Mouse (Mus musculus) cortical plate, adult 2 months (tissue): Measurements from ENCODE around the gene Cd164.

ENCODE experiments used
- CTCF ChIP-seq: fragments of 200-500 bp; IDR thresholded peaks from 2 replicates; pipeline ENCODE4 v1.5.1; 2011; ENCODE audit warnings: mild to moderate bottlenecking, control low read depth, low read length; ENCODE audit not compliant: insufficient read depth; ENCODE audit errors: extremely low read depth
- POLR2A ChIP-seq: fragments of 200-500 bp; IDR thresholded peaks from 2 replicates; pipeline ENCODE4 v1.6.1; 2011; ENCODE audit warnings: mild to moderate bottlenecking, low read length, control low read depth; ENCODE audit not compliant: insufficient read depth; ENCODE audit errors: extremely low read depth

DNA sequence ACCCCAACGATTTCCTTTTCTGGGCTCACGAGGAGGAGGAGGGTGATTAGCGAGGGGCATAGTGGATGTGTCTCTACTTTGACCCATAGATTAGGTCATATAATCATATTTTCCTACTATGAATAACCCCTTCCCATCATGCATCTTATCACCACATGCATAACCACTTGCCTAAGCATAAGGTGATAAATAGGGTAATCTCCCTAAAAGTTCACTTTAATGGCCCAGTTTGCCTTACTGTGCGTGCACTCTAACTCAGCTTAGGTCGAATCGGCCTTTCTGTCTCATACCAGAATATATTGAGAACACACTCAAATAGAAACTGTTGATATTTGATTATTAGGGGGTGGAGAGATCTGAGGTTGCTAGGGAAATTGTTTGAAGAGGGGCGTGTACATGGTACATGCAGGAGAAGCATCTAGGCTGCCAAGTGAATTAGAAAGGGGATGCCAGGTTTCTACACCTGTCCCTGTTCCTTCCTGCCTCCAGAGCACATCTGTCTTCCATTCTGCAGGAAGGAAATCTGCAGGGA, 26.1 kb downstream of the Cd164 start:
- TF ChIP-seq CTCF (no peak), POLR2A (no peak)
